Comparison of ENCODE assay signal across 8 mouse cellular contexts in the genomic region with DNA sequence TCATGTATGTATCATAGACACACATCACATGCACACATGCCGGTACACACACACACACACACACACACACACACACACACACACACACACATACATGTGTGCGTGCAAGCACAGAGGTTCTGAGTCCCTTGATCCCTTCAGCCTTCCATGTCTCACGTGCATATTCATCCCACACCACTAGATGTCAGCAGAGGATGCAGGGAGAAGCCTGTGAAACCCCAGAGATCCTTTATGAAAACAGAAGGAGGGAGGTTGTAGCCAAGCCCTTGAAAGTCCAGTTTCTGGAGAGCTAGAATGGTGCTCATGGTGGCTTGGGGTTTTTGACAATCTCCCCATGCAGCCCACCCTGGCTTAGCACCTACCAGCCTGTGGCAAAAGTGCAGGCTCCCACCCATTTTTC.
DNase-seq lines count a peak whose midpoint lies in the region; ATAC-seq and TF ChIP-seq lines count a peak whose summit lies in the region.
"Not testable (repeated sequence)": the region's sequence is repeated elsewhere in the genome, so short reads cannot be mapped to it uniquely, and the experiment has no call there.

No protein-coding gene starts in this region.

- peak; percentile 94 for ATAC-seq in CD4-positive, CD25-positive, alpha-beta regulatory T cell, adult 4 months
- not testable (repeated sequence) for ATAC-seq in forebrain, embryonic 11.5 days (replicated peaks; ENCODE audit: low FRiP score); liver, embryonic 14.5 days (ENCODE audit: insufficient read depth)
- peak; percentile 21; the same call in 1 of the 2 replicates for ATAC-seq in neural tube, embryonic 12.5 days (ENCODE audit: low FRiP score, low read depth)

- intact Hi-C loops in heart, postnatal 10 days (cut with DNase I) = not testable (repeated sequence)

- TF ChIP-seq CTCF in liver, embryonic 14.5 days (IDR thresholded peaks at IDR 0.05; ENCODE audit: low read depth) = peak; percentile 61

- TF ChIP-seq EP300 in liver, embryonic 14.5 days (IDR thresholded peaks at IDR 0.05; ENCODE audit: low read depth) = not testable (repeated sequence)

- 41% methylated on average over 3 of the region's 3 CpGs for WGBS in forebrain, embryonic 11.5 days
- 27% methylated on average over 3 of the region's 3 CpGs for WGBS in liver, embryonic 14.5 days (ENCODE audit: insufficient replicate concordance)
- 43% methylated on average over 3 of the region's 3 CpGs for WGBS in neural tube, embryonic 12.5 days

- not testable (repeated sequence) for H3K4me2 ChIP-seq in forebrain, embryonic 11.5 days (ENCODE audit: low read depth, low read length, severe bottlenecking); liver, embryonic 14.5 days (ENCODE audit: low read depth); neural tube, embryonic 12.5 days (replicated peaks)

- H3K9ac ChIP-seq in forebrain, embryonic 11.5 days (ENCODE audit: low read length); liver, embryonic 14.5 days (replicated peaks); neural tube, embryonic 12.5 days: not testable (repeated sequence)

- not testable (repeated sequence) for H3K36me3 ChIP-seq in forebrain, embryonic 11.5 days (ENCODE audit: control insufficient read depth, insufficient read depth, low read length); liver, embryonic 14.5 days (replicated peaks; ENCODE audit: control insufficient read depth, insufficient read depth, low read depth); neural tube, embryonic 12.5 days

- not testable (repeated sequence) for H3K27me3 ChIP-seq in forebrain, embryonic 11.5 days (ENCODE audit: control insufficient read depth, insufficient read depth, low read length); liver, embryonic 14.5 days (ENCODE audit: control insufficient read depth, insufficient read depth, low read length); neural tube, embryonic 12.5 days (replicated peaks)

- H3K4me3 ChIP-seq in forebrain, embryonic 11.5 days (ENCODE audit: low read depth, low read length); liver, embryonic 14.5 days (ENCODE audit: insufficient read depth in 1 of 2, low read depth in 2 of 2, low read length in 2 of 2); neural tube, embryonic 12.5 days: not testable (repeated sequence)

- peak; percentile 5 for DNase-seq in c-Kit-positive CD71-negative TER-119-negative erythroid progenitor cells, embryonic 14.5 days (ENCODE audit: low read depth)
- DNase-seq in forebrain, embryonic 11.5 days (ENCODE audit: low spot score) = peak; percentile 53
- peak; percentile 84 to 92 for DNase-seq in heart, postnatal 10 days
- DNase-seq in kidney, postnatal 14 days = peak; percentile 85
- DNase-seq in liver, embryonic 14.5 days (ENCODE audit: low read depth in 3 of 3, low spot score in 3 of 3) = not testable (repeated sequence)
- peak; percentile 87 for DNase-seq in testis, postnatal 10 days (ENCODE audit: low spot score)

- H3K4me1 ChIP-seq in forebrain, embryonic 11.5 days (replicated peaks; ENCODE audit: control insufficient read depth, insufficient read depth, low read length); liver, embryonic 14.5 days (replicated peaks; ENCODE audit: control insufficient read depth in 2 of 2, insufficient read depth in 2 of 2, low read length in 1 of 2); neural tube, embryonic 12.5 days: not testable (repeated sequence)

- H3K27ac ChIP-seq in forebrain, embryonic 11.5 days (ENCODE audit: low read depth, low read length); liver, embryonic 14.5 days; neural tube, embryonic 12.5 days: not testable (repeated sequence)

- H3K9me3 ChIP-seq in forebrain, embryonic 11.5 days (ENCODE audit: control insufficient read depth, low read length); liver, embryonic 14.5 days (ENCODE audit: control insufficient read depth, low read length); neural tube, embryonic 12.5 days: not testable (repeated sequence)
